Mouse (Mus musculus) neural tube, embryonic 12.5 days (tissue): ENCODE measurements around the gene Bbs9. TPM values are rescaled to one million over a fixed set of nuclear protein-coding genes. Genes with fewer than 3 reads are reported as not detected.

Experiments
- ATAC-seq: fragments of 200-750 bp; cut with Nextera tagmentation; 2 replicates; pipeline ENCODE4 v1.8.0; 2017; ENCODE audit warnings: low read depth, mild to moderate bottlenecking, moderate TSS enrichment, moderate library complexity; ENCODE audit not compliant: low FRiP score
- H3K27ac ChIP-seq: fragments of 300-500 bp; sonication (generic); 2 replicates; pipeline ENCODE4 v1.5.1; 2016
- H3K27me3 ChIP-seq: fragments of 300-500 bp; sonication (generic); replicated peaks from 2 replicates; pipeline ENCODE4 v1.6.1; 2016; ENCODE audit warnings: mild to moderate bottlenecking
- H3K36me3 ChIP-seq: fragments of 300-500 bp; sonication (generic); 2 replicates; pipeline ENCODE4 v1.6.1; 2016; ENCODE audit warnings: mild to moderate bottlenecking
- H3K4me1 ChIP-seq: fragments of 300-500 bp; sonication (generic); 2 replicates; pipeline ENCODE4 v1.6.1; 2016
- H3K4me2 ChIP-seq: fragments of 300-500 bp; sonication (generic); replicated peaks from 2 replicates; pipeline ENCODE4 v1.6.1; 2016; ENCODE audit warnings: mild to moderate bottlenecking
- H3K4me3 ChIP-seq: fragments of 300-500 bp; sonication (generic); 2 replicates; pipeline ENCODE4 v1.5.1; 2016
- H3K9ac ChIP-seq: fragments of 300-500 bp; sonication (generic); 2 replicates; pipeline ENCODE4 v1.6.1; 2016; ENCODE audit warnings: mild to moderate bottlenecking
- H3K9me3 ChIP-seq: fragments of 300-500 bp; sonication (generic); 2 replicates; pipeline ENCODE4 v1.6.1; 2016; ENCODE audit warnings: mild to moderate bottlenecking
- WGBS: fragments of 180-500 bp; shearing (Covaris S2); methylation state at CpG from one replicate; pipeline ENCODE4 v1.1.7; 2016; 5-methylcytosine and 5-hydroxymethylcytosine counted together
- polyA plus RNA-seq: library from polyadenylated mRNA; unstranded; fragments of >200 nt; fragmentation: Nextera tagmentation; extraction: Ambion mirVana; gene quantifications from 2 replicates; pipeline ENCODE4 v1.2.1, GENCODE M21; 2016

Gene Bbs9
- polyA plus RNA-seq, 1 experiment from 2014 or later: 18.5 TPM

DNA sequence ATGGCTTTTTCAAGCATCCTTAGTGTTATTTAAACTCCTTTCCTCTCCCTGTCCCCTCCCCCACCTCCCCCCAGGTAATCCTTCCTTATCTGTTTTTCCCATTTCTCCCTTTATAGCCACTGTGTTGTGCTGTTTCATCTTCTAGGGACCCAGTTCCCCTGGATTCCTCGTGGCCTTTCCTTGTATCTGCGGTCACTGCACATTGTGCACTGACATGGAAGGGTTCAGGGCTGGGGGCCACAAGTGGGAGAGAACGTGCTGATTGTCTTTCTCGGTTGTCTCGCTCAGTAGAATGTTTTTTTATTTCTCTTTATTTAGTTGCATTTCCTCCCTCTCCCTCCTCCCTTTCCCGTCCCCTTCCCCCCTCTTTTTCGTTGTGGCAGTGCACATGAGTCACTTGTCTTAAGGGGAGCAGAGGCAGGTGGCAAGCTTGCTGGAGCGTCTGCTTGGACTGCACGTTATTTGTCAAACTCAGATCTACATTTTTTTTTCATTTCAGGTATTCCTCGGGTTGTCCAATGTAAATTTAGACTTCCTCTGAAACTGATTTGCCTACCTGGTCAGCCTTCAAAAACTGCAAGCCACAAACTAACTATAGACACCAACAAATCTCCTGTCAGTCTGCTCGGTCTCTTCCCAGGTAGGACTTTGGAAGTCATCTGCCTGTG lies 179.3 kb downstream of the Bbs9 start:
- Histone ChIP-seq H3K9me3 (peaks cover 3% of the 10 kb centered on the region; the same call in 1 of the 2 replicates), H3K27ac (no peak overlapping the region), H3K36me3 (no peaks in the 10 kb centered on the region), H3K9ac (no peak overlapping the region), H3K27me3 (no peaks in the 10 kb centered on the region), H3K4me1 (no peaks in the 10 kb centered on the region), H3K4me3 (no peak overlapping the region), H3K4me2 (no peak overlapping the region)
- WGBS: 75% methylated on average over 11 of the region's 11 CpGs
- ATAC-seq: no peak

DNA sequence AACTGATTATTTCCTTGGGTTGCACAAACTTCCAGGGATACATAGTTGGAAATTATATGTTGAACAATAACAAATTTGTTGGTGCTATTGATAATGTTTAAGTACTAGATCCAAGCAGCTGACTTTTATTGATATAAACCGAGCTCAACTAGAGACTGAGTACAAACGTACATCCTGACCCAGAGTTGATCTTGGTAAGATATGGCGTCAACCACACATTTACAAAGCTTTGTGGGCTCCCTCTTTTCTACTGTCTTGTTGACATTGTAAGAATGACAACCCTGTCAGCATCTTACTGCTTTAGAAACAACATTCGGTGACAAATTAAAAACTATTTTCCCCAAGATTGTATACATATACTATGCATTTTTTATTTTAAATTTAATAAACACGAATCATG lies 181.7 kb downstream of the Bbs9 start:
- ATAC-seq: no peak
- H3K4me3 ChIP-seq: no peak overlapping the region
- no peak overlapping the region for H3K9ac ChIP-seq
- H3K27ac ChIP-seq: no peak overlapping the region
- H3K36me3 ChIP-seq: no peaks in the 10 kb centered on the region
- H3K9me3 ChIP-seq: no peaks in the 10 kb centered on the region
- 92% methylated on average over 5 of the region's 5 CpGs for WGBS
- no peaks in the 10 kb centered on the region for H3K4me1 ChIP-seq
- no peak overlapping the region for H3K4me2 ChIP-seq
- no peaks in the 10 kb centered on the region for H3K27me3 ChIP-seq

DNA sequence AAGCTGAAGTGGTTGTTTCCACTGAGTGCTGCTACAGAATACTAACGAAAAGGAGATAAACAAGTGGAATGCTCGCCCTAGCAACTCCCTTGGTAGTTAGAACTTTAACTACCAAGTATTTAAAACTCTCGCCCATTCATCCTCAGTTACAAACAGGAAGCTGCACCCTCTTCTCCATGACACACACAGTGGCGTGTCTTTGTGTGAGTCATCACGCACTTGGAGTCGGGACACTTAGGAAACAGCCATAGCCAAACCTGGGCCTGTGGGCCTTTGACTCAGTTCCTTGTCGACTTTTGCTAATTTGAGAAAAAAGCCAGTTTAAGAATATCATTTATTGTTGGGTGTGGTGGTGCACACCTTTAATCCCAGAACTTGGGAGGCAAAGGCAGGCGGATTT lies 189.6 kb downstream of the Bbs9 start:
- Histone ChIP-seq H3K27me3 (no peaks in the 10 kb centered on the region), H3K36me3 (no peaks in the 10 kb centered on the region), H3K9ac (no peak overlapping the region), H3K27ac (no peak overlapping the region), H3K4me2 (no peak overlapping the region), H3K4me3 (no peak overlapping the region), H3K4me1 (no peaks in the 10 kb centered on the region), H3K9me3 (no peaks in the 10 kb centered on the region)
- 81% methylated on average over 8 of the region's 8 CpGs for WGBS
- ATAC-seq: no peak

DNA sequence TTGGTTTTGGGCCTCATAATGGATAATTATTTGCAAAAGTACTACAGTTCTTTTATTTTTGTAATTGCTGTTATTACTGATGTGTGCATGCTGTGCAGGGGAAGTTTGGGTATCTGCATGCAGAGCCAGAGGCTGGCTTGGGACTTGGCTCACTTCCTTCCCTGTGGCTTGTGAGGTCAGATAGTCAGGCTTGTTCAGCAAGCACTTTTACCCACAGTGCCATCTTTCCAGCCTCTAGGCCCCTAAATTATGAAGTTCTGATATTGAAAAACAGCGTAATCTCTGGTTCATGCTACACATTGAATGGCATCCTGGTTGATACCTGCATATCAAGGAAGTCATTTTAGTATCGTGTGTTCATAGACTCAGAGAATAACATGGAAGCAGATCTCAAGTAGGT lies 197.4 kb downstream of the Bbs9 start:
- Histone ChIP-seq H3K9me3 (no peaks in the 10 kb centered on the region), H3K9ac (no peak overlapping the region), H3K27ac (no peak overlapping the region), H3K4me3 (no peak overlapping the region), H3K4me2 (no peak overlapping the region), H3K27me3 (no peaks in the 10 kb centered on the region), H3K36me3 (no peaks in the 10 kb centered on the region), H3K4me1 (no peaks in the 10 kb centered on the region)
- WGBS: 92% methylated on average over 2 of the region's 2 CpGs
- no peak for ATAC-seq

DNA sequence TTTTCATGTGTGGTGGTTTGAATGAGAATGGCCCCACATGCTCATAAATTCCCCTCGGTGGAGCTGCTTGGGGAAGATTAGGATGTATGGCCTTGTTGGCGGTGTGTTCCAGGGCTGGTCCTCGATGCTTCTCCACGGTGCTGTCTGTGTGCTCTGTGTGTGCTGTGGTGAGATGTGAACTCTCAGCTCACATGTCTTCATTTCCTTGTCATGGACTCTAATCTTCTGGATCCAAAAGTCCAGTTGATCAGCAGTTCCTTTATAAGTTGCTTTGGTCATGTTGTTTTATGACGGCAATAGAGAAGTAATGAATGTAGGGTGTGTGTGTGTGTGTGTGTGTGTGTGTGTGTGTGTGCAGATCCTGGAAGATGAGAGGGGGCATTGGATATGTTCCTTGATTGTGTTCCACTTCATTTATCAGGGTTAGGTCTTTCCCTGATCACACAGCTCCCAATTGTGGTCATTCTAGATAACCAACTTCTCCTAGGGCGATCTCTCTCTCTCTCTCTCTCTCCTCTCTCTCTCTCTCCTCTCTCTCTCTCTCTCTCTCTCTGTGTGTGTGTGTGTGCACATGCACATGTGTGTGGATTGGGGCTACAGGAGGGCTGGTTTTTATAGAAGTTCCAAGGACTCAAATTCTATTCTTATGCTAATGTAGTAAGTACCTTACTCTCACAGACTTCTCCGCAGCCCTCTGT lies 201.8 kb downstream of the Bbs9 start:
- no peaks in the 10 kb centered on the region for H3K4me1 ChIP-seq
- no peak for ATAC-seq
- no peak overlapping the region for H3K4me2 ChIP-seq
- no peak overlapping the region for H3K4me3 ChIP-seq
- WGBS: 82% methylated on average over 7 of the region's 7 CpGs
- H3K27ac ChIP-seq: no peak overlapping the region
- no peaks in the 10 kb centered on the region for H3K9me3 ChIP-seq
- H3K36me3 ChIP-seq: no peaks in the 10 kb centered on the region
- no peak overlapping the region for H3K9ac ChIP-seq
- H3K27me3 ChIP-seq: no peaks in the 10 kb centered on the region

DNA sequence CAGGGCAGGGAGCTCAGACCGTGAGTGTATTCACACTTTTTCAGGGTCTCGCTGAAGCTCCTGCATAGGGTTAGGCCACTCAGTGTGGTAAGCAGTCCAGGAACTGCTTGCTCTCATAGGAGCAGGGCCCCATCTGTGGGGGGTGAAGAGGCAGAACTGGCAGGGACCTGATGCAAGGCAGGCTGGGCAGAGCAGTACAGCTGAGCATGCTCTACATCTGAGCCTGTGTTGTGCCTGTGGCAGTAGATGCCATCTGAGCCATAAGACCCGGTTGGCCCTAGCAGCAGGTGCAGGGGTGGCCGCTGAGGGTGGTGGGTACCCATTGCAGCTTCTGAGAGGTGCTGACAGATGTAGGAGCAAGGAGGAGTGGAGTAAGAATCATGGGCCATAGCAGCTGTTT lies 202.5 kb downstream of the Bbs9 start:
- H3K27me3 ChIP-seq: no peaks in the 10 kb centered on the region
- ATAC-seq: 0 out of 2 replicates have a peak, but pooled peaks have one; percentile 31
- no peak overlapping the region for H3K27ac ChIP-seq
- 66% methylated on average over 4 of the region's 4 CpGs for WGBS
- no peak overlapping the region for H3K4me2 ChIP-seq
- H3K4me1 ChIP-seq: no peaks in the 10 kb centered on the region
- H3K9ac ChIP-seq: no peak overlapping the region
- H3K4me3 ChIP-seq: no peak overlapping the region
- no peaks in the 10 kb centered on the region for H3K9me3 ChIP-seq
- no peaks in the 10 kb centered on the region for H3K36me3 ChIP-seq

DNA sequence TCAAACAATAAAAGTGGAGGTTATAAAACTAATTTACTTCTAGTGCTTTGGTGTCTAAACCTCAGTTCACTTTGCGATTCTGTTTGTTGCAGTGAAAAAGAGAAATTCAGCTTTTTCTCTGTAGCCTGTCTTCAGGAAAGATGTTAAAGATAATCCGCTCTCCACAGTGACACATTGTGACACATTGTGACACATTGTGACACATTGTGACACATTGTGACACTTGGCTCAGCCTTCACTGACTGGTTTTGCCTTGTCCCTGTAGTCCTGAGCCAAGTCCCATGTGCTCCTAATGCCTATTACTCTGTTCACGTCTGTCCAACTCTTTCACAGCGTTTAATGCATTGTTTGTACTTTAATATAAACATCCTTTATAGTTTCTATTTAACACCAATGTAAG lies 203.0 kb downstream of the Bbs9 start:
- Histone ChIP-seq H3K4me1 (no peaks in the 10 kb centered on the region), H3K4me3 (no peak overlapping the region), H3K27ac (no peak overlapping the region), H3K9ac (no peak overlapping the region), H3K9me3 (no peaks in the 10 kb centered on the region), H3K27me3 (no peaks in the 10 kb centered on the region), H3K4me2 (no peak overlapping the region), H3K36me3 (no peaks in the 10 kb centered on the region)
- 87% methylated on average over 4 of the region's 4 CpGs for WGBS
- ATAC-seq: no peak

DNA sequence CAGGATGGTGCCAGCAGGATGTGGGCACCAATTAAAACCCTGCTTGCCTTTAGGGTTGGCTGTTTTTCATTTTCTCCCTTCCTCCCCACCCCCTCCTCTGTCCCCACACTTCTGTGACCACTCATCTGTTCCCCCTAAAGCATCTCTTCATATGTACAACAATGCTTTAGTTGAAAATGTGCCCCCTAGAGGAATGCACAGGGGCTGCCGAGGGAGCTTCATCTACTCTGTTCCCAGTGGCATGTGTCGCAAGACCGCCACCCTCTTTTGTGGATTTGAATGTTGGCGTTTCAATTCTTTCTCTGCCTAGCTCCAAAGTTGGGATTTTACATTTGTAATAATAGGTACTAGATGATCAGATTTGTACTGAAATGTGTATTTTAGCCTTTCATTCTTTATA lies 204.0 kb downstream of the Bbs9 start:
- no peak overlapping the region for H3K9ac ChIP-seq
- H3K27me3 ChIP-seq: no peaks in the 10 kb centered on the region
- H3K27ac ChIP-seq: no peak overlapping the region
- no peaks in the 10 kb centered on the region for H3K4me1 ChIP-seq
- no peaks in the 10 kb centered on the region for H3K36me3 ChIP-seq
- 94% methylated on average over 4 of the region's 4 CpGs for WGBS
- ATAC-seq: no peak
- H3K4me3 ChIP-seq: no peak overlapping the region
- no peak overlapping the region for H3K4me2 ChIP-seq
- no peaks in the 10 kb centered on the region for H3K9me3 ChIP-seq

DNA sequence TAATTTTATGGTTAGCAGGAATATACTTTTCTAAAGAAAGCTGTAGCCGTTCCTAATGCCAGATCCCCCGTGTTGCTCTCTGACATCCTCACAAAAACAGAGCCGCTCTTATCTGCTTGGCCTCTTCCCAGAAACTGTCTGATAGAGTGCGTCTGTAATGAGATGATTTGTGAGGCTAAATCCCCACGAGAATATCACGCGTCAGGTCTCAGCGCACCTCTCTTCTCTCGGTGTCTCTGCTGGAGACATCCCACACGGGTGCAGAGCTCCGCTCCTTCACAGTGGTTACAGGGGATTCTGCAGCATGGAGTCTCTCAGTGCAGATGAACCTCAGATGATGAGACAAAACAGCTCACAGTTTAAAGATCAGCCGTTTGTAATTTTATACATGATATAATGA lies 204.5 kb downstream of the Bbs9 start:
- H3K4me3 ChIP-seq: no peak overlapping the region
- H3K9me3 ChIP-seq: no peaks in the 10 kb centered on the region
- no peak overlapping the region for H3K4me2 ChIP-seq
- WGBS: 83% methylated on average over 12 of the region's 12 CpGs
- H3K27me3 ChIP-seq: no peaks in the 10 kb centered on the region
- no peaks in the 10 kb centered on the region for H3K4me1 ChIP-seq
- no peak for ATAC-seq
- H3K36me3 ChIP-seq: no peaks in the 10 kb centered on the region
- H3K27ac ChIP-seq: no peak overlapping the region
- H3K9ac ChIP-seq: no peak overlapping the region

DNA sequence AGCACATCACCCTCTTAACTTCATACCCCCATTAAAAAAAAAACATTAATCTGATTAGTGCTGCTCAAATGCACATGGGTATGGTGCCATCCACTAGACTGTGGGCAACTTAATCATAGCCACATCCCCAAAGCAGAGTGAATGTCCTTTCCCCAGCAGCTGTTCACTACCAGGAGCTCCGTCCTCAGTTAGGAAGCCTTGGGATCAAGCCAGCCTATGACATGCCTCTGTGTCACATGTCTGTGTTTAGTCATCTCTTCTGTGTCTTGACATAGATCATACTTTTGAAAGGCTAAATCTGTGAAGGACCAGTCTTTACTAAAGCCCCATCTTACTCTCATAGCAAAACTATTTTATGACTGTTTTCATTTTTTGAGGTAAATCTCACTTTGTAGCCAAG lies 205.0 kb downstream of the Bbs9 start:
- no peak for ATAC-seq

DNA sequence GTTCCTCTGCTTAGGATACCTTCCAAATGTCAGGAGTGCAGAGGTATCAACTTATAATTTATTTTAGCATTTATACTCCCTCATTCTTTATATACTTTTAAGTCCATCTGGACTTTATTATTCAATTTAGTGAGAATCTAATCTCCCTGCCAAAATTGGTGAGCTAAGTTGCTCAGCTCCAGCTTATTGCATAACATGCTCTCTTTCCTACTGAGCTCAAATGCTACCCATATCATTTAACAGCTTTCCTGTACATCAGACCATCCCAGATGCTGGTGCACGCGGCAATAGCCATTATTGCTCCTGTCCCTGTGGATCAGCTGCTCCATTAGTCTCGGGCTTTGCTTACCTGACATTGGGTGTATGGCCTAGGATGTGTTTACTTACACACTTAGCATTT lies 208.3 kb downstream of the Bbs9 start:
- no peaks in the 10 kb centered on the region for H3K4me1 ChIP-seq
- H3K4me2 ChIP-seq: no peak overlapping the region
- H3K27me3 ChIP-seq: no peaks in the 10 kb centered on the region
- H3K27ac ChIP-seq: no peak overlapping the region
- WGBS: 66% methylated on average over 3 of the region's 3 CpGs
- H3K4me3 ChIP-seq: no peak overlapping the region
- no peak overlapping the region for H3K9ac ChIP-seq
- no peaks in the 10 kb centered on the region for H3K9me3 ChIP-seq
- ATAC-seq: no peak
- no peaks in the 10 kb centered on the region for H3K36me3 ChIP-seq

More for the DNA sequence above, 205.0 kb downstream of the Bbs9 start:
- Histone ChIP-seq H3K4me2 (no peak overlapping the region), H3K9ac (no peak overlapping the region), H3K36me3 (no peaks in the 10 kb centered on the region), H3K4me1 (no peaks in the 10 kb centered on the region), H3K27me3 (no peaks in the 10 kb centered on the region), H3K27ac (no peak overlapping the region), H3K4me3 (no peak overlapping the region), H3K9me3 (no peaks in the 10 kb centered on the region)
- WGBS: 77% methylated on average over 1 of the region's 1 CpGs

DNA sequence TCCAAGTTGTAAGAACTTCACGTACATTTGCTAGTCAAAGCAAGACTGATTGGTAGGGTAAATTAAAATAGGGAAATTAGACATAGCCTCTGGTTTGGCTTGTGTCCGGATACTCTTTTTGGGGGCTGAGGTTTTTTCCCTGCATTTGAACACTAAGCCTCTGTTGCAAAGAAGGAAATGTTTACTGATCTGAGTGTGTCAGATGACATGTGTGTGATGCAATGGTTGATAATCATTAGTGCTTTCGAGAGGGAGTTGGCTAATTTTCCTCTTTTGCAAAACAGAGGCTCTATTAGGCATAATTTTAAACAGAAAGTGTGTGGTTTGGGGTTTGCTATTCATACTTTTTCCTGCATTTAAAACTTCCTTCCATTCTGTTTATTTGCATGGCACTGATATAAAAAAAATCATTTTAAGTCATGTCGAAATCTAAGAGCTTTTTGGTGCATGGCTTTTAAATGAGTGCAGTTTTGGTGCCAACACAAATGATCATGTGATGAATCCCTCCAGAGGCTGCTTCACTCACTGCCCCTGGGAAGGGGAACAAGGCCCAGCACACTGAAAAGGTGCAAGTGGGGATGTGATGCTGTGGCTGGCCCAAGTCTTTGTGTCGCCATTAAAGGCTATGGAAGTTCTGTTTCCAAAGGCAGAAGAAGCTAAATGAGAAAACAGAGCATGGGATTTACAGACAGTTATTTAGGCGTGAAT lies 211.4 kb downstream of the Bbs9 start:
- Histone ChIP-seq H3K4me2 (no peak overlapping the region), H3K36me3 (no peaks in the 10 kb centered on the region), H3K27me3 (no peaks in the 10 kb centered on the region), H3K27ac (no peak overlapping the region), H3K4me3 (no peak overlapping the region), H3K4me1 (no peaks in the 10 kb centered on the region), H3K9ac (no peak overlapping the region), H3K9me3 (no peaks in the 10 kb centered on the region)
- 91% methylated on average over 6 of the region's 6 CpGs for WGBS
- no peak for ATAC-seq
